Mouse (Mus musculus) hindbrain, embryonic 14.5 days (tissue): Measurements from ENCODE around the gene Arg1. TPM values are rescaled to one million over a fixed set of nuclear protein-coding genes. Genes with fewer than 3 reads are reported as not detected.

Experiments used
- ATAC-seq: fragments of 200-750 bp; cut with Nextera tagmentation; 2 replicates; pipeline ENCODE4 v1.8.0; 2017; ENCODE audit warnings: moderate number of reproducible peaks, mild to moderate bottlenecking, moderate TSS enrichment, moderate library complexity; ENCODE audit not compliant: low FRiP score
- DNase-seq: peaks from one replicate; pipeline ENCODE4 v3.0.0-alpha.2; 2015; ENCODE audit warnings: low spot score
- H3K27ac ChIP-seq: fragments of 300-500 bp; sonication (generic); 2 replicates; pipeline ENCODE4 v1.5.1; 2014; ENCODE audit warnings: mild to moderate bottlenecking, moderate library complexity
- H3K27me3 ChIP-seq: fragments of 300-500 bp; sonication (generic); 2 replicates; pipeline ENCODE4 v1.6.1; 2014; ENCODE audit warnings: mild to moderate bottlenecking, low read length, mixed read lengths; ENCODE audit not compliant: control insufficient read depth, insufficient read depth
- H3K36me3 ChIP-seq: fragments of 300-500 bp; sonication (generic); replicated peaks from 2 replicates; pipeline ENCODE4 v1.6.1; 2014; ENCODE audit not compliant: control insufficient read depth, insufficient read depth
- H3K4me1 ChIP-seq: fragments of 300-500 bp; sonication (generic); replicated peaks from 2 replicates; pipeline ENCODE4 v1.6.1; 2014; ENCODE audit warnings: antibody characterized with exemption, low read length, mixed read lengths; ENCODE audit not compliant: control insufficient read depth, insufficient read depth
- H3K4me2 ChIP-seq: fragments of 300-500 bp; sonication (generic); replicated peaks from 2 replicates; pipeline ENCODE4 v1.6.1; 2014; ENCODE audit warnings: mild to moderate bottlenecking, moderate library complexity
- H3K4me3 ChIP-seq: fragments of 300-500 bp; sonication (generic); replicated peaks from 2 replicates; pipeline ENCODE4 v1.5.1; 2014; ENCODE audit warnings: mild to moderate bottlenecking, low read length
- H3K9ac ChIP-seq: fragments of 300-500 bp; sonication (generic); 2 replicates; pipeline ENCODE4 v1.6.1; 2014
- H3K9me3 ChIP-seq: fragments of 300-500 bp; sonication (generic); 2 replicates; pipeline ENCODE4 v1.6.1; 2016; ENCODE audit warnings: low read length; ENCODE audit not compliant: control insufficient read depth
- WGBS: fragments of 180-500 bp; shearing (Covaris S2); extraction: QIAGEN DNeasy Blood & Tissue Kit; methylation state at CpG from one replicate; pipeline ENCODE4 v1.1.7; 2014; 5-methylcytosine and 5-hydroxymethylcytosine counted together
- polyA plus RNA-seq: library from polyadenylated mRNA; unstranded; fragments of >200 nt; fragmentation: Nextera tagmentation; extraction: Ambion mirVana; gene quantifications from 2 replicates; pipeline ENCODE4 v1.2.1, GENCODE M21; 2014

Gene Arg1
- polyA plus RNA-seq, 1 experiment from 2014 or later, result 2.8 TPM

DNA sequence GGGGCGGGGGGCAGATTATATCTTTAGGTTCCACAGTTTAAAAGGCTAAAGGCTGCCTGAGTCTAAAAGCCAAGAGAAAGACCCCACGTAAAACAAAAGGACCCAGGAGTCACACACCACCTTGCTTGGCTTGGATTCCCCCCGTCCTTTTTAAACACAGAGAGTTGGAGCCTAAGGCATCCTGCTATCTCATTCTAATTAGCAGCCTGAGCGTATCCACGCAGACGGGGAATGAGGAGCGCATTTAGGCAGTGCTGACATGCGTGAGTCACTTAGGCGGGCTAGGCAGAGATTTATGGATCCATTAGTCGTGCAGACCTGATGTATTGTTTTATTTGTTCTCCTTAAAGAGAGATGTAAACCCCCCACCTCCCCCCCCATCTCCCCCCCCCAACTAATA lies 904 bp downstream of the Arg1 start:
- Histone ChIP-seq H3K4me1 (0 out of 2 replicates have a peak, but pooled peaks cover 3% of the 10 kb centered on the region), H3K9me3 (no peaks in the 10 kb centered on the region), H3K4me2 (no peak overlapping the region; the same call in 1 of the 2 replicates), H3K27me3 (no peaks in the 10 kb centered on the region), H3K27ac (no peak overlapping the region), H3K36me3 (no peaks in the 10 kb centered on the region), H3K4me3 (no peak overlapping the region), H3K9ac (0 out of 2 replicates have a peak overlapping the region, but pooled peaks have one; percentile 24)
- peak; percentile 46 for DNase-seq
- 30% methylated on average over 10 of the region's 10 CpGs for WGBS
- peak; percentile 84; the same call in 1 of the 2 replicates for ATAC-seq

DNA sequence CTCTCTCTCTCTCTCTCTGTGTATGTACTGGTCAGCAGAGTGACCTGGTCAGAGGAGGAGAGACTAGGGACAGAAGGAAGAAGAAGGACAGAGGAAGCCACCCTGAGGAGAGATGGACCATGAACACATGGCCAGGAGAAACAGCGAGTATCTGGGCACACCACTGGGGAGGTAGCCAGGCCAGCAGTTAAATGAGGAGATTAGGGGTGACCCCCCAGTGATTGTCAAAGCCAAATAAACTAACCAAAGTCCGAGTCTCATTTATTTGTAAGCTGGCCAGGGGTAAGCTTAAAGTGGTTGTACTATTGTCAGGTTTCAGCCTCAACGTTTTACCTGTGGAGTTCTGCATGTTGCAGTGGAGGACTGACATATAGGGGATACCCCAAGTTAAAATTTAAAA lies 3.0 kb downstream of the Arg1 start:
- DNase-seq (no peak), ATAC-seq (no peak)
- Histone ChIP-seq H3K4me1 (0 out of 2 replicates have a peak, but pooled peaks cover 3% of the 10 kb centered on the region), H3K9ac (no peak overlapping the region), H3K4me2 (no peak overlapping the region), H3K9me3 (no peaks in the 10 kb centered on the region), H3K4me3 (no peak overlapping the region), H3K36me3 (no peaks in the 10 kb centered on the region), H3K27me3 (no peaks in the 10 kb centered on the region), H3K27ac (no peak overlapping the region)
- 70% methylated on average over 3 of the region's 3 CpGs for WGBS

DNA sequence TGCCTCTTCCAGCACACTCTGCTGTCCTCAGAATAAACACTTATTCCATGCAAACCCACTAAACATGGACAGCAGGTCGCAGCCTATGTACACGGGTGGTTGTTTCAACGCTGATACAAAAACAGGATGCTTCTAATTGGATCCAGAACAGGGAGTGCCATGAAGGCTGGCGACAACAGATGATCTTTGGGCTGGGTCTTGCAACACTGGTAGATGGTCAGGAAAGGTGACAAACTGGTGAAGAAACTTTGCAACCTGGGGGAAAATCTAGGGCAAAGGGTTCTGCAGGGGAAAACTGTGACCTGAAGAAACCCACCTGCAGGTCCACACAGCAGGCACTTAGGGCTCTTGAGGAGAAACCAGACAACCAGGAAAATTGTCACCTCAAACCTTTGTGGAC lies 4.3 kb downstream of the Arg1 start:
- no peak for DNase-seq
- Histone ChIP-seq H3K27ac (no peak overlapping the region), H3K4me3 (no peak overlapping the region), H3K4me1 (0 out of 2 replicates have a peak, but pooled peaks cover 3% of the 10 kb centered on the region), H3K27me3 (no peaks in the 10 kb centered on the region), H3K9me3 (no peaks in the 10 kb centered on the region), H3K36me3 (peaks cover 9% of the 10 kb centered on the region), H3K4me2 (no peak overlapping the region), H3K9ac (no peak overlapping the region)
- 83% methylated on average over 4 of the region's 4 CpGs for WGBS
- no peak for ATAC-seq

DNA sequence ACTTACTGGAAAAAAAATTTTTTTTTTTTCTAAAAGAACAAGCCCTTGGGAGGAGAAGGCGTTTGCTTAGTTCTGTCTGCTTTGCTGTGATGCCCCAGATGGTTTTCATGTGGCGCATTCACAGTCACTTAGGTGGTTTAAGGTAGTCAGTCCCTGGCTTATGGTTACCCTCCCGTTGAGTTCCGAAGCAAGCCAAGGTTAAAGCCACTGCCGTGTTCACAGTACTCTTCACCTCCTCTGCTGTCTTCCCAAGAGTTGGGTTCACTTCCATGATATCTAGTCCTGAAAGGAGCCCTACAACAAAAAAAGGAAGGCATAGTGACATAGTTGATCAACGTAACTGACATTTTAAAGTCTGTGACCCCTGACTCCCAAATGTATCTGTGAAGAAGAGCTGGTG lies 11.8 kb downstream of the Arg1 start:
- peaks cover 79% of the 10 kb centered on the region for H3K36me3 ChIP-seq
- WGBS, result 93% methylated on average over 6 of the region's 6 CpGs
- DNase-seq, result no peak
- H3K9ac ChIP-seq, result no peak overlapping the region
- no peak overlapping the region for H3K4me2 ChIP-seq
- H3K4me3 ChIP-seq, result no peak overlapping the region
- H3K9me3 ChIP-seq, result no peaks in the 10 kb centered on the region
- H3K4me1 ChIP-seq, result no peaks in the 10 kb centered on the region
- H3K27me3 ChIP-seq, result no peaks in the 10 kb centered on the region
- no peak overlapping the region for H3K27ac ChIP-seq
- no peak for ATAC-seq

DNA sequence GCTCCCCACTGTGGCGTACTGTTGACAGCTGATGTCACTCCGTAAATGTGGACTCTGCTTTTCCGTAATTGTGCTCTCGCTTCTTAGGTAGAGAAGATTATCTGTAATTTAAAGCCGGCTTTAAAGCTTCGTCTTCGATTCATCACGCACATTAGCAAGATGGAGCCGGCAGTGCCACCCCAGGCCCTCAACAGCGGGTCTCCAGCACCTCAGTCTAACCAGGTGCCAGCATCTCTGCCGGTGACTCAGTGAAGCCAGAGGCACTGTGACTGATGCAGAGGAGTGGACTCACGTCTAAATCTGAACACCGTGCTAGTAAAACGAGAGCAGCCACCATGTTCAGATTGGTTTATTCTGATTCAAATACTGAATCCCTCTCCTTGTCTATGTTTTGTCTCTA lies 14.7 kb downstream of the Arg1 start:
- Histone ChIP-seq H3K4me1 (no peaks in the 10 kb centered on the region), H3K36me3 (peaks cover 95% of the 10 kb centered on the region), H3K27me3 (no peaks in the 10 kb centered on the region), H3K4me3 (no peak overlapping the region), H3K9ac (no peak overlapping the region), H3K9me3 (no peaks in the 10 kb centered on the region), H3K27ac (no peak overlapping the region), H3K4me2 (no peak overlapping the region)
- WGBS, result 97% methylated on average over 14 of the region's 14 CpGs
- ATAC-seq (no peak), DNase-seq (no peak)

DNA sequence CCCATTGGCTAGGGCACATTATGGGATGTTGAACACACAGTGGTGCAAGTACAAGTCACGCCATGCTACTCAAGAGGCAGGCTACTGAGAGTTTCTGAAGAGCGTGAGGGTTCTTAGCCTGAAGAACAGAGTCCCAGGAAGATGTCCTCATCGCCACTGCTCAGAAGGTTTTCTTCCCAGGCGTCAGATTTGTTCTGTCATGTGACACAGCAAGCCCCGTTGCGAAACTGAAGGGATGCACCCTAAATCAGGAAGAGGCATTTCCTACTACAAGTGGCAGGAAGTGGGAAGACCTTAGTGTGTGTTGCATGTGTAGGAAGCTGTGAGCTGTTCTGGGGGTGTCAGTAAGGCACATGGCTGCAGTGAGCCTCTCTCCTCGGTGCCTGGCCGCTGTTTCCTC lies 16.1 kb downstream of the Arg1 start:
- Histone ChIP-seq H3K27me3 (no peaks in the 10 kb centered on the region), H3K9ac (no peak overlapping the region), H3K27ac (no peak overlapping the region), H3K4me1 (no peaks in the 10 kb centered on the region), H3K4me3 (no peak overlapping the region), H3K36me3 (peaks cover 99% of the 10 kb centered on the region), H3K4me2 (no peak overlapping the region), H3K9me3 (no peaks in the 10 kb centered on the region)
- DNase-seq (no peak), ATAC-seq (no peak)
- WGBS, result 94% methylated on average over 8 of the region's 8 CpGs

DNA sequence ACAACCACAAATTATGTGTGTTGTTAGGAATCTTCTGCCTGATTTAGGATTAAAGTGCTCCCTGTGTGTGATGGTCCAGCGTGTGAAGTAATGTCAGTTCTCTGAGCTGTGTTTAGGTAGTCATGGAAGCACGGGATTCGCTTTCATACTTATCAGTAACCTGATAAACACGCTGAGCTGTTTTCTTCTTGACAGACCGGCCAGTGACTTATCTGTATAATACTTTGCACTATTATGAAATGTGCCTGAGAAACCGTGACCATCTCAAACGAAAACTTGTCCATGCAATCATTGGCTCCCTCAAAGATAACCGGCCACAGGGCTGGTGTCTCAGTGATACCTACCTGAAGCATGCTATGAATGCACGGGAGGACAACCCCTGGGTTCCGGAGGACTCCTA lies 21.7 kb downstream of the Arg1 start:
- Histone ChIP-seq H3K27ac (no peak overlapping the region), H3K27me3 (no peaks in the 10 kb centered on the region), H3K4me1 (no peaks in the 10 kb centered on the region), H3K9ac (no peak overlapping the region), H3K4me3 (no peak overlapping the region), H3K36me3 (peaks cover 100% of the 10 kb centered on the region), H3K9me3 (no peaks in the 10 kb centered on the region), H3K4me2 (no peak overlapping the region)
- 95% methylated on average over 10 of the region's 10 CpGs for WGBS
- DNase-seq, result no peak
- no peak for ATAC-seq

- H3K4me2 ChIP-seq, result no peak overlapping the region
- no peak for ATAC-seq
- H3K27me3 ChIP-seq, result no peaks in the 10 kb centered on the region
- no peak overlapping the region for H3K27ac ChIP-seq
- no peak overlapping the region for H3K9ac ChIP-seq
- H3K9me3 ChIP-seq, result no peaks in the 10 kb centered on the region
- no peak overlapping the region for H3K4me3 ChIP-seq
- H3K36me3 ChIP-seq, result peaks cover 94% of the 10 kb centered on the region
- H3K4me1 ChIP-seq, result no peaks in the 10 kb centered on the region
- no peak for DNase-seq
- 92% methylated on average over 8 of the region's 8 CpGs for WGBS
These were observed 31.4 kb downstream of the Arg1 start for GRCm38 (mm10) chr10:24895927-24896326.

GRCm38 (mm10) chr10:24888343-24888742 lies 38.9 kb downstream of the Arg1 start:
- no peak for ATAC-seq
- Histone ChIP-seq H3K4me3 (no peak overlapping the region), H3K27me3 (no peaks in the 10 kb centered on the region), H3K27ac (no peak overlapping the region), H3K36me3 (peaks cover 95% of the 10 kb centered on the region), H3K9me3 (no peaks in the 10 kb centered on the region), H3K4me1 (no peaks in the 10 kb centered on the region), H3K4me2 (no peak overlapping the region), H3K9ac (no peak overlapping the region)
- no peak for DNase-seq
- WGBS, result 94% methylated on average over 7 of the region's 7 CpGs

GRCm38 (mm10) chr10:24886008-24886407 lies 41.3 kb downstream of the Arg1 start:
- Histone ChIP-seq H3K4me1 (no peaks in the 10 kb centered on the region), H3K9me3 (no peaks in the 10 kb centered on the region), H3K27me3 (no peaks in the 10 kb centered on the region), H3K4me2 (no peak overlapping the region), H3K4me3 (no peak overlapping the region), H3K27ac (no peak overlapping the region), H3K36me3 (peaks cover 95% of the 10 kb centered on the region), H3K9ac (no peak overlapping the region)
- WGBS, result 89% methylated on average over 9 of the region's 9 CpGs
- DNase-seq (no peak), ATAC-seq (0 out of 2 replicates have a peak, but pooled peaks have one; percentile 48)
